Mouse (Mus musculus) heart, embryonic 15.5 days (tissue): ENCODE results near the gene Ssu72. TPM values are rescaled to one million over a fixed set of nuclear protein-coding genes. Genes with fewer than 3 reads are reported as not detected.
"Not testable (repeated sequence)": the region's sequence is repeated elsewhere in the genome, so short reads cannot be mapped to it uniquely, and the experiment has no call there.

Source experiments
- ATAC-seq: fragments of 200-750 bp; cut with Nextera tagmentation; replicated peaks from 2 replicates; pipeline ENCODE4 v1.8.0; 2017; ENCODE audit warnings: low read depth, moderate TSS enrichment; ENCODE audit not compliant: insufficient number of reproducible peaks, insufficient read depth, low FRiP score
- H3K27ac ChIP-seq: fragments of 300-500 bp; sonication (generic); 2 replicates; pipeline ENCODE4 v1.5.1; 2015; ENCODE audit warnings: mild to moderate bottlenecking, inconsistent platforms
- H3K27me3 ChIP-seq: fragments of 300-500 bp; sonication (generic); 2 replicates; pipeline ENCODE4 v1.6.1; 2015; ENCODE audit warnings: inconsistent platforms
- H3K36me3 ChIP-seq: fragments of 300-500 bp; sonication (generic); 2 replicates; pipeline ENCODE4 v1.6.1; 2015; ENCODE audit warnings: mild to moderate bottlenecking, inconsistent platforms
- H3K4me1 ChIP-seq: fragments of 300-500 bp; sonication (generic); replicated peaks from 2 replicates; pipeline ENCODE4 v1.6.1; 2015; ENCODE audit warnings: inconsistent platforms
- H3K4me2 ChIP-seq: fragments of 300-500 bp; sonication (generic); 2 replicates; pipeline ENCODE4 v1.6.1; 2015; ENCODE audit warnings: inconsistent platforms, mild to moderate bottlenecking, moderate library complexity
- H3K4me3 ChIP-seq: fragments of 300-500 bp; sonication (generic); 2 replicates; pipeline ENCODE4 v1.5.1; 2015; ENCODE audit warnings: mild to moderate bottlenecking, inconsistent platforms
- H3K9ac ChIP-seq: fragments of 300-500 bp; sonication (generic); 2 replicates; pipeline ENCODE4 v1.6.1; 2015; ENCODE audit warnings: mild to moderate bottlenecking, inconsistent platforms
- H3K9me3 ChIP-seq: fragments of 300-500 bp; sonication (generic); replicated peaks from 2 replicates; pipeline ENCODE4 v1.6.1; 2016; ENCODE audit warnings: inconsistent platforms
- WGBS: fragments of 180-500 bp; shearing (Covaris S2); methylation state at CpG from one replicate; pipeline ENCODE4 v1.1.7; 2015; ENCODE audit warnings: mixed read lengths; 5-methylcytosine and 5-hydroxymethylcytosine counted together
- polyA plus RNA-seq: library from polyadenylated mRNA; unstranded; fragments of >200 nt; fragmentation: Nextera tagmentation; extraction: Ambion mirVana; gene quantifications from 2 replicates; pipeline ENCODE4 v1.2.1, GENCODE M21; 2015

Ssu72 gene
- polyA plus RNA-seq, 1 experiment from 2014 or later: 97.0 TPM

- H3K36me3 ChIP-seq: not testable (repeated sequence)
- 85% methylated on average over 16 of the region's 19 CpGs for WGBS
Observed at GRCm38 (mm10) chr4:155683670-155684277, 20.8 kb upstream of the Ssu72 start.

DNA sequence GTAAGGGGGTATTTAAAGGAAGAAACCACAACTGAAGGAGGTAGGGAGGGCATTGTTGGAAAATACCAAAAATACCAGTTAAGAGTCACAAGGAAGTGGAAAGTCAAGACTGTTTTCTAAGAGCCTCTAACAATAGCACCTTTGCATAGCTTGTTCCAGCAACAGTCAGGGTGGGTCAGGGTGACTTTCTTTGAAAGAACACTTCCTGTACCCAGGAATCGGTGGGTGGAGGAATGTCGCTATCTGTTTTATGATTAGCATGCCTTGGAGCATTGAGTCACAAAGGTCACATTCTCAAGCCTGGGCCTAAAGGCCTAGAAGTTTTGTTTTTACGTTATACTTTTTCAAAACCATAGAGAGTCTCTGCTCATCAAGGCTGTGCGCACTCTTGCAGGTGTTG is 16.8 kb upstream of the Ssu72 start:
- H3K9ac ChIP-seq, H3K27ac ChIP-seq, H3K36me3 ChIP-seq, H3K9me3 ChIP-seq, H3K4me3 ChIP-seq, H3K4me1 ChIP-seq, ATAC-seq, H3K4me2 ChIP-seq, H3K27me3 ChIP-seq: not testable (repeated sequence)
- 69% methylated on average over 4 of the region's 4 CpGs for WGBS

More at GRCm38 (mm10) chr4:155683670-155684277, 20.8 kb upstream of the Ssu72 start:
- H3K4me3 ChIP-seq, H3K9me3 ChIP-seq, H3K4me2 ChIP-seq, H3K27me3 ChIP-seq, ATAC-seq, H3K9ac ChIP-seq, H3K4me1 ChIP-seq, H3K27ac ChIP-seq: not testable (repeated sequence)

GRCm38 (mm10) chr4:155690571-155691375 is 13.8 kb upstream of the Ssu72 start:
- 69% methylated on average over 12 of the region's 12 CpGs for WGBS
- H3K4me1 ChIP-seq: peaks cover 13% of the 10 kb centered on the region
- no peak overlapping the region for H3K4me2 ChIP-seq

DNA sequence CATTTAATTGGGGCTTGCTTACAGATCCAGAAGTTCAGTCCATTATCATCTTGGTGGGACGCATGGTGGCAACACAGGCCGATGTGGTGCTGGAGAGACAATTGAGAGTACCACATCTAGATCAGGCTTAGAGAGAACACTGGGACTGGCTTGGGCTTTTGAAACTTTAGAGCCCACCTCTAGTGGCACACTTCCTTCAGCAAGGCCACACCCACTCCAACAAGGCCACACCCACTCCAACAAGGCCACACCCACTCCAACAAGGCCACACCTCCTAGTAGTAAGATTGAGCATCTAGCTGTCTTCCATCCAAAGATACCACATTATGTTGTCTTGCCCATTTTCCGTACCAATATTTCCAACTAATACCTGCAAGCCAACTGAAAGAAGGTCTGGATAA is 12.2 kb upstream of the Ssu72 start:
- no peak overlapping the region for H3K4me2 ChIP-seq
- no peaks in the 10 kb centered on the region for H3K36me3 ChIP-seq
- no peaks in the 10 kb centered on the region for H3K9me3 ChIP-seq
- H3K4me1 ChIP-seq: peaks cover 17% of the 10 kb centered on the region
- H3K9ac ChIP-seq: no peak overlapping the region
- ATAC-seq: no peak
- peaks cover 24% of the 10 kb centered on the region; the same call in 1 of the 2 replicates for H3K27me3 ChIP-seq
- H3K27ac ChIP-seq: no peak overlapping the region
- H3K4me3 ChIP-seq: no peak overlapping the region
- WGBS: 97% methylated on average over 3 of the region's 3 CpGs

More at GRCm38 (mm10) chr4:155690571-155691375, 13.8 kb upstream of the Ssu72 start:
- Histone ChIP-seq H3K36me3 (no peaks in the 10 kb centered on the region), H3K27me3 (peaks cover 25% of the 10 kb centered on the region; the same call in 1 of the 2 replicates), H3K9me3 (no peaks in the 10 kb centered on the region), H3K4me3 (no peak overlapping the region), H3K27ac (no peak overlapping the region), H3K9ac (no peak overlapping the region)
- ATAC-seq: no peak

- ATAC-seq: peak; percentile 76
- Histone ChIP-seq H3K27me3 (peaks cover 24% of the 10 kb centered on the region; the same call in 1 of the 2 replicates), H3K4me1 (peaks cover 17% of the 10 kb centered on the region), H3K36me3 (no peaks in the 10 kb centered on the region), H3K4me3 (peak within 1 kb of the TSS; percentile 74), H3K4me2 (peak within 1 kb of the TSS; percentile 99), H3K9ac (peak within 1 kb of the TSS; percentile 67), H3K27ac (no peak within 1 kb of the TSS; the same call in 1 of the 2 replicates), H3K9me3 (no peaks in the 10 kb centered on the region)
- under 1% methylated on average over 47 of the region's 47 CpGs for whole genome bisulfite sequencing
Observed at GRCm38 (mm10) chr4:155694111-155694481, 10.5 kb upstream of the Ssu72 start, which contains the start of gene Fndc10. Fndc10 (plus strand) TSS chr4:155694342.

- Histone ChIP-seq H3K9ac (peak overlapping the region; percentile 67), H3K4me1 (peaks cover 17% of the 10 kb centered on the region), H3K4me3 (peak overlapping the region; percentile 74), H3K27ac (no peak overlapping the region; the same call in 1 of the 2 replicates), H3K9me3 (no peaks in the 10 kb centered on the region), H3K4me2 (peak overlapping the region; percentile 99), H3K27me3 (peaks cover 24% of the 10 kb centered on the region; the same call in 1 of the 2 replicates), H3K36me3 (no peaks in the 10 kb centered on the region)
- peak; percentile 69 for ATAC-seq
- 2% methylated on average over 88 of the region's 92 CpGs for WGBS
Observed at GRCm38 (mm10) chr4:155694482-155695401, 9.9 kb upstream of the Ssu72 start.

DNA sequence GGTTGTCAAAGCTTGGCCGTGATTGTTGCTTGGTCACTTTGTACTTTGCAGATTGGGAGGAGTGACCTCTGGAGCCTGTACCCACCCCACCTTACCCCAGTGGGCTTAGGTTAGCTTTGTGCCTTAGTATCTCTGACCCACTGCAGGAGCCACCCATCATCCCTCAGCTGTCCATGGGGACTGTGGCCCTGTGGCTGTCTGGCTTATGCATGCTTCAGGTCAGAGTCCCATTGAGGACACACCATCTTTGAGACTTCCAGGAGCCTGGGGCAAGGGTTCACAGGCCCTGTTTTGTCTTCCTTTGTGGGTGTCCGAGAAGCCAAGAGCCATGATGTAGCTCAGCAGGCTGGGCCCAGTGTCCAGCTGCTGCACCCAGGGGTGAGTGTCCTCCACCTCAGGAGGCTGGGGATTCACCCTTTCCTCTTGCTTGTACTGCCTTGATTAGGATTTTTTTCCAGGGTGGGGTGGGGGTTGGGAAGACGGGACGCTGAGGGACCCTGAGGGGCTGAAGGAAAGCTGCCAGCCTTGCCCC is 9.0 kb upstream of the Ssu72 start:
- Histone ChIP-seq H3K27me3 (peaks cover 24% of the 10 kb centered on the region; the same call in 1 of the 2 replicates), H3K9me3 (no peaks in the 10 kb centered on the region), H3K4me1 (peaks cover 17% of the 10 kb centered on the region), H3K36me3 (no peaks in the 10 kb centered on the region), H3K4me3 (peak overlapping the region; percentile 74), H3K9ac (peak overlapping the region; percentile 67; the same call in 1 of the 2 replicates), H3K4me2 (peak overlapping the region; percentile 99), H3K27ac (no peak overlapping the region)
- ATAC-seq: no peak
- 82% methylated on average over 4 of the region's 4 CpGs for whole genome bisulfite sequencing

DNA sequence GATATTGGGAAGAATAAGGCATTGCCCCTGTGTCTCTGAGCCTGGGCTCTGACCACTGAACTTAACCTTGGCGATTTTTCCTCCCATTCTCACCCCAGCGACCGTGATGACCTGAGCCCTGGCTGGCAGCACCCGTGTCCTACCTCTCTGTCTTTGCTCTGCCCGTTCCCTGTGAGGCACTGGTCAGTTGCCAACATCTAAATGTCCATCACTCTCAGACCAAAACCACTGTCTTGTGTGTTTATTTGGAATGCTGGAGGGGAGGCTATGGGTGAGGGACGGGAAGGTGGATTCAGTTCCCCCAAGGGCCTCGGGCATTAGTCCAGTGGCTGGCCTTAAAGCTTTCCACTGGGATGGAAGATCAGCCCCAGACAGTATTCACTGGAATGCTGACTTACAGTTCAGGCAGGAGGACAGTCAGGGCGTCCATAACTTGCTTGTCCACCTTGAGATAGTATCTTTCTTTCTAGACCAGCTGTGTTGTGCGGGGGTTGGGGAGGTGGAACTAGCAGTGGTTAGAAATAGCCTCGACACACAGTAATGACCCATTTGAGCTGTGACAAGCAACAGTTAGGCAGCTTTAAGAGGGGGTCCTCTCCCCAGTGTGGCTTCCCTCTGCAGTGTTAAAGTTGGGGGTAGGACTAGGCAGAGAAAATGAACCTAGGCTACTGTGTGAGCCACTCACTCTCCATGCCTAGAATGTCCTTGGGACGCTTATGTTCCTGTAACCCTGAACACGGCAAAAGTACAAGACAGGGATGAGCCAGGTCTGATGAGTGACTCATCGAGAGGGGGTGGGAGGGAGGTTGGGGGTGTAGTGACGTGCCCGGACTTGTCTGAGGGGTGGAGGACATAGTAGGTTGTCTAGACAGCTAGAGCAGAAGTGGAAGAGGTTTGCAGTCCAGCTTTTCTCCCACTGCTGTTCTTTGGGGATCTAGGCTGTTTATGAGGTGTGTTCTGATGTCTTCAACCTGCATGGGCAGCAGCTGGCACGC is 8.0 kb upstream of the Ssu72 start:
- Histone ChIP-seq H3K27me3 (peaks cover 21% of the 10 kb centered on the region; the same call in 1 of the 2 replicates), H3K36me3 (no peaks in the 10 kb centered on the region), H3K4me2 (no peak overlapping the region), H3K27ac (no peak overlapping the region), H3K9me3 (no peaks in the 10 kb centered on the region), H3K9ac (no peak overlapping the region), H3K4me1 (peaks cover 17% of the 10 kb centered on the region), H3K4me3 (no peak overlapping the region)
- no peak for ATAC-seq
- 62% methylated on average over 16 of the region's 16 CpGs for WGBS

GRCm38 (mm10) chr4:155700425-155700824 is 4.2 kb upstream of the Ssu72 start:
- Histone ChIP-seq H3K36me3 (no peaks in the 10 kb centered on the region), H3K4me3 (no peak overlapping the region), H3K27me3 (0 out of 2 replicates have a peak, but pooled peaks cover 6% of the 10 kb centered on the region), H3K4me2 (no peak overlapping the region), H3K4me1 (peaks cover 8% of the 10 kb centered on the region; the same call in 1 of the 2 replicates), H3K9me3 (no peaks in the 10 kb centered on the region), H3K27ac (no peak overlapping the region), H3K9ac (no peak overlapping the region)
- ATAC-seq: no peak

DNA sequence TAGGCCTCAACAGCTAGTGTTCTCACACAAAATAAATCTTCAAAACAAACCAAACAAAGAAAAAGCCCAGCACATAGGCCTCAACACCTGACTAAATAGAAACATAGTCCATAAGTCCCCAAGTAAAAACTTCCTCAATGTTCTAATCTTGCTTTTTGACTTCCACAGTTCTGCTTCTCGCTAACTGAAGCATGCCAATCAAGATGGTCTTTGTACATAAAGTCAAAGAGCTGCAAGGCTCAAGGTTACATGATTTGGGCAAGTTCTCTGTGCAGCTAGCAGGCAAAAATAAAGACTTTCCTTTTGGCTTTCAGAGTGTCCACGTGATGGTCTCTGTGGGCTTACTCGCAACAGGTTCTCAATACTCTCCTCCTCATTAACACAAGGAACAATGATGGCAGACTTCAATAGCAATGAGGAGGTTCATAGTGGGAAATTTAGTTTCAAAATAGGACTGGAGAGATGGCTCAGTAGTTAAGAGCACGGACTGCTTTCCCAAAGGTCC is 1.1 kb upstream of the Ssu72 start:
- Histone ChIP-seq H3K36me3 (no peaks in the 10 kb centered on the region), H3K27ac (no peak overlapping the region), H3K9ac (no peak overlapping the region), H3K4me2 (no peak overlapping the region), H3K27me3 (no peaks in the 10 kb centered on the region), H3K4me3 (no peak overlapping the region), H3K4me1 (peaks cover 15% of the 10 kb centered on the region), H3K9me3 (no peaks in the 10 kb centered on the region)
- WGBS: 98% methylated on average over 4 of the region's 4 CpGs
- no peak for ATAC-seq
